Mouse (Mus musculus): ENCODE results near the gene Tmem251.

DNA sequence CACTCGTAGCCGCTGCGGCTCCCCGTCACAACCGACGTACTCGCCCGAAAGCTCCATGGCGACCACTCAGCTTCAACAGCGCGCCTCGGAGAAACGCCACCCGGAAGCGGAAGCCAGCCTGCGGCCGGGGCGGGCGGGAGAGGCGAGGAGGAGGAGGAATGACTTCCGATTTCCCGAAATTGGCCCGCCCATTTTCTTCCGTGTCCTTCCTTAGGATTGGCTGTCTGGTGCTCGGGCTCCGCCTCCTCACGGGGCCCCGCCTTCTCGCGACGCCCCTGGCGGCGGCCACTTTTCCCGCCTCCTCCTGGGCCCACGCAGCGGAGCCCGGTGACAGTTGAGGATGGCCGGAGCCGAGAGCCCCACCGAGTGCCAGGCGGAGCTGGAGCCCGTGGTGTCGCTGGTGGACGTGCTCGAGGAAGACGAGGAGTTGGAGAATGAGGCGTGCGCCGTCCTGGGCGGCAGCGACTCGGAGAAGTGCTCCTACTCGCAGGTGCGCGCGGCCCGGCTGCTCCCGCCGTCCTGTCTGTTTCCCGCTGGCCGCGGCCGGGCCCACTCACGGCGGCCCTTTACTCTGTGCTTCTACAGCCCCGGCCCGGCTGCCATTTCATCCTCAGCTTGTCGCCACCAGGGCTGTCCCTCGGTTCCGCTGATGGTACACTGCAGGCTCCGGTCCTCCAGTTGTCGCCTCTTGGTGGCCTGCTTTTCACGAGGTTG is 14.3 kb downstream of the Tmem251 start, which contains the start of the genes Gm28051, Gon7 and Ubr7:
- peak; percentile 45; the same call in 1 of the 2 replicates for TF ChIP-seq CTCF (IDR thresholded peaks at IDR 0.05; ENCODE audit: borderline replicate concordance, extremely low read depth, insufficient read depth, insufficient read length)
- TF ChIP-seq POLR2A (IDR thresholded peaks at IDR 0.05; ENCODE audit: borderline replicate concordance, extremely low read depth, insufficient read depth, insufficient read length, poor library complexity, severe bottlenecking): peak; percentile 26; the same call in 1 of the 2 replicates

Data from brain, embryonic 14.5 days (tissue).